Mouse (Mus musculus) E14TG2a.4 (cell line): ENCODE data around the gene Fam118a.

Source experiments
- CTCF ChIP-seq: conservative IDR thresholded peaks from 2 replicates; pipeline ENCODE4 v1.5.1; 2014; ENCODE audit warnings: low read length
- POU5F1 ChIP-seq: IDR thresholded peaks from 2 replicates; pipeline ENCODE4 v1.6.1; 2014; ENCODE audit warnings: low read length, borderline replicate concordance

DNA sequence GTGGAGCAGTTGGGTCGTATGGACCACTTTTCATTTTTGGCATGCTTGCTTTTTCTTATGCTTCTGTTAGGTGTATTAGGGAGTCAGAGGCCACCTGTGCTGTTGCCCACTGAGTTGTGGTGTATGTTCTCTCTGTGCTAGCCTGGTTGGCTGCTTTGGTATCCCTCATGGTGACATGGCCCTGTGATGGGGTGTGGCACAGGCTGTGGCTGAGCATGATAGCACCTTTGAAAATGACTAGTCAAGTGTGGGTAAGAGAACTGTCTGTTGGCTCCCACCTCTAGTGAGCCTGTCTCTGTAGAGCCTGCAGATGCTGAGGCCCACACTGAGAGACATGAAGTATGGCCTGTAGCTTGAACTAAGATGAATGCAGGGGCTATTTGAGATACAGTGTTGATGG lies 21.0 kb downstream of the Fam118a start:
- TF ChIP-seq CTCF, result no peak
- no peak for TF ChIP-seq POU5F1
